21 mouse cellular contexts compared by ENCODE assay signal in genomic region chr11:57222797-57223569, GRCm38 (mm10).
DNase-seq lines count a peak whose midpoint lies in the region; ATAC-seq and TF ChIP-seq lines count a peak whose summit lies in the region.
"Had no signal": no experiment of that assay in that cellular context is flagged by ENCODE, and none has a peak within 500 bp of the region (broad histone marks: within the 10 kb centered on the region; RNA-seq: fewer than 3 reads in every experiment).

No protein-coding gene starts in this region.

- H3K27ac ChIP-seq in layer of hippocampus, adult 2 months, result peak overlapping the region; percentile 86
- H3K27ac ChIP-seq: embryonic facial prominence, embryonic 15.5 days; forebrain, embryonic 10.5 days; heart, embryonic 10.5 days; intestine, embryonic 15.5 days had no signal

- no peak overlapping the region for H3K4me3 ChIP-seq in layer of hippocampus, adult 2 months
- H3K4me3 ChIP-seq: embryonic facial prominence, embryonic 15.5 days; erythroblast, embryonic 14.5 days; forebrain, embryonic 10.5 days; heart, embryonic 10.5 days; intestine, embryonic 15.5 days had no signal

- 0 out of 2 replicates have a peak, but pooled peaks have one; percentile 34 for ATAC-seq in frontal cortex, adult (ENCODE audit: low TSS enrichment)
- ATAC-seq: forebrain, embryonic 14.5 days; hindbrain, embryonic 16.5 days; intestine, embryonic 15.5 days had no signal

- no peak for TF ChIP-seq CTCF in layer of hippocampus, adult 2 months (conservative IDR thresholded peaks at IDR 0.05)

- no peak for DNase-seq in frontal cortex, postnatal 36 days (ENCODE audit: low spot score in 2 of 2)
- DNase-seq in layer of hippocampus, adult 2 months (ENCODE audit: low spot score in 2 of 2), result no peak
- no peak for DNase-seq in layer of hippocampus, postnatal 25 days (ENCODE audit: extremely low spot score in 1 of 2, low spot score in 1 of 2)
- DNase-seq in retina, postnatal 1 day, result peak; percentile 39
- no peak for DNase-seq in retina, embryonic 14.5 days (ENCODE audit: low spot score)
- no peak for DNase-seq in cerebellum, adult 11-12 months
- DNase-seq: adrenal gland, adult 2 months; adrenal gland, postnatal 25 days; cerebellum, adult 8-10 months; cerebellum, postnatal 14 days; gastrocnemius, postnatal 10 days; heart, adult 18-20 months; heart, postnatal 10 days had no signal
